Mouse (Mus musculus) urinary bladder, postnatal 4 days (tissue): ENCODE results near the gene Phactr2.
"Not testable (repeated sequence)": the region's sequence is repeated elsewhere in the genome, so short reads cannot be mapped to it uniquely, and the experiment has no call there.

Experiments used
- DNase-seq, 2 experiments: peaks; one replicate each; pipeline ENCODE4 v3.0.0; 2021 to 2022; ENCODE audit warnings: low spot score in 2 of 2

Phactr2 gene

DNA sequence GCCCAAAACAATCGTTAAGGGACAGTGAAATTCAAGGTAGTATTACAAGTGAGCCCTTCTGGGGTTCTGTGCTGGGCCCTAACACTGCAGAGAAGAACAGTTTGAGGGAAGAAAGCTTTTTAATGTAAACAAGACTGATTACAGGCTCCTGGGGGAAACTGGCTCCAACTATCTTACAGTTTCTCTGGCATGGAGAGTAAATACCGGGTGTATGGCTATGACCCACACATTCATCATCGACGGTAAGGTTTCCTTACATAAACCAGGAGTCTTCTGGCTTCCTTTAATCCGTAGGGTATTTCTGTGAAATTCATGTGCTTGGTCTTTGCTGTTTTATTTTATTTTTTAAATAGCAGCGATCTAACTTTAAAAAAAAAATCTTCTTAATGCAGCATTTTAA lies 261.4 kb downstream of the Phactr2 start:
- no peak for DNase-seq

DNA sequence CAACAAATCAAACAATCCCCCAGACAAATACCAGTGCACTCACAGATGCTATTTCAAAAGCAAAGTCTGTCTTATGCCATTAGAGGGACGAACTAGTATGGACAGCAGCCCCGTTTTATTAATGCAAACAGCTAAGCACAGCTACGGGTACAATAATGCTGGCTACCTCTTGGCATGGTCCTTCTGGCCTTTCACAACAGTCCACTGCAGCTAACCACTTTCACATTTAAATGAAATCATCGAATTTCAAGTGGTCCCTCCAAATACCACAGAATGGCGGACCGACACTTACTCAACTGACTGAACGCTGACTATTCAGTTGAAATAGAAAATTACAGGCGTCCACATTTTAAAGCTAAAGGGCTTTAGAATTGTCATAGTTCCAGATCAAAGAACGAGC lies 261.9 kb downstream of the Phactr2 start:
- DNase-seq: no peak

DNA sequence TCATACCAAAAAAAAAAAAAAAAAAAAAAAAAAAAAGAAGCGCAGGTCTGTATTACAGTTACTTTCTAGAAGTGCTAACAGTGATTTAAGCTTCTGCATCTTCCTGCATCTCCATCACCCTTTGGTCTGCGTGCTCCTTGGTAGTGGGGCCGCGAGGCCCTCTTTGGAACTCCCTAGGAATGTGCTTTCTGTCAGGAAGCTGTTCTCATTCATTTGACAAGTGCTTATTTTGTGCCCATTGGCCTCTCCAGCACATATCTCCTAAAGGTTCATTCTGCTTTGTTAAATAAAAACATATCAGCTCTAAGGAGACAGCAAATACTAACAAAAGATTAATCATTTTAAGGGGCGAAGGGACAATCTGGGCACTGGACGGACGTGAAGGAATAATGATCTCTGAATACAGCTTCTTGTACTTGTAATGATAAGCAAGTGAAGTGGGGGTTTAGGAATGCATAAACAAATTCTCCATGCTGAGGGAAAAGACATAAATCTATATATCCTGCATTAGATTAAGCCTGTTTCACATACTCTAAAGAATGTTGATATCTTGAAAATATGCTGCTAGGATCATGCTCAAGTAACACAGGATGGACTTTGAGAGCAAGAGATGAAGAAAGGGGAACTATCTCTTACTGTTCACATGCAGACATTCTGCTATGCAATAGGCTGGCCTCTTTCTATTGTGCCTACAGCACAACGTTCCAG lies 264.1 kb downstream of the Phactr2 start:
- no peak for DNase-seq

DNA sequence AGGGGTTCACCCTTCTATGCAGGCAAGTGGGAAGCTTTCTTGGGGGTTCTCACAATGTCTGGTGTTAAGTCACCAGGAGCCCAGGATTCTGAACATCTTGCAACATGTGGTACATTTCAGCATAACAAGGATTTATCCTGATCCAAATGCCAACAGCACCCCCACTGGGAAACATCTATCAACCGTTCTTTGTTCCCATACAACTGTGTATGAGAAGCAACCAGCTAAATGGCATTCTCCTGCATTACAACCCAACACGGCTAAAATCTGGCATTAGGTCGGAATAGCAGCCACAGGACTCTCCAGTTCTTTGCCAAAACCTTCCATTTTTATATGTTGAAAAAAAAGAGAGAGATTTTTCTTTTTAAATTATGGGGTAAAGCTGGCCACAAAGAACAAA lies 264.7 kb downstream of the Phactr2 start:
- no peak for DNase-seq

DNA sequence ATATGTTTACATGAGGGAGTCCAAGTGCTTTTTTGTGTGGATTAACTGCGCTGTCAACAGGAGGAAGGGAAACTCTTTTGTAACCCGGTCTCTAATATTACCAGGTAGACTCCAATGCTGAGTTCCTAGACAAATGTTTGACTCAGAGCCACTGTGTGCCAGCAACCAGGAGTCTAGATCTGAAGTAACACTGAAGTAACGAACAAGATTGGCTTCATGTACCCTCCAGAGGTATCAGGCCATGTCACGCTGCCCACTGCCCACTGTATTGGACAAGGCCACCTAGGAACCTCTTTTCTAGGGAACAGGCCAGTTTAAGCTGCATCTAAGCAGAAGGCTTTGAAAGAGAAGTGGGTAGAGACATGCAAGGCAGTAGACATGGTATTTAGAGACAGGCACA lies 265.2 kb downstream of the Phactr2 start:
- DNase-seq: no peak

DNA sequence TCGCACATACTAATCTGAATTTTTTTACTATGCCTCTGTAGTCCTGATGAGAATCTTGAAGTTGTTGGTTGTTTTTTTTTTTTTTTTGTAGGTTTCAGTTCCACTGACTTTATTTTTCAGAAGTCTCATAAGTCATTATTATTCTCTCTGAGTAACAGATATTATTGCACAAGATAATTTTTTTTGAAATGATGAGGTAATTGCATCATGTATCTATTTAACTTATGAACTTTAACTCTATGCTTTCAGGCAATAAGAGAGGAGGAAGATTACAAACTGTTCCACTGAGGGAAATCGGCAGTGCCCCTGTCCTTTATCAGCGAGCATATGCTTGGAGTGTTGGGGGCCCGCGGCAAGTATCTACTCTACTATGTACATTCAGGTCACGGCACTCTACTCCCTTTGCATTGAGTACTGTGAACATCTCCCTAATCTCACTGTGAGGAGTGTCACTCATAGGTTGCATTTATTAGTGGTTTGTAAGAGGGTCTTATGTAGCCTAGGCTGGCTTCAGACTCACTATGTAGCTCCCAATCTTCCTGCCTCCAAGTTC lies 272.4 kb downstream of the Phactr2 start:
- DNase-seq: no peak

DNA sequence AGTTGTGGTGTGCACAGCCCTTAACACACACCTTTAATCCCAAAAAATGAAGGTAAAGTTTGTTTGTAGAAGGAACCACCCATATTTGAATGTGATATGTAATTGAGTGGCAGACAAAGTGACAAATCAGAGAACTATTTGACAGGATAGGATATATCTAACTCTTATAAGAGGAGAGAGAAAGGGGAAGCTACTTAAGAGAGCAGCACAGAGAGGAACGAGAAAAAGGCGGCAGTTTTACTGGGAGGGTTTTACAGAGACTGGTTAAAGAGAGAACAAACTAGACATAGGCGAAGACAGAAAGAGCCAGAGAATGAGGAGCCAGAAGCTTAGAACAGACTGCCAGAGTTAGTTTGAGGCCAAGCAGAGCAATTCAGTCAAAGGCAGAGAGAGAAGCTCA lies 273.4 kb downstream of the Phactr2 start:
- no peak for DNase-seq

DNA sequence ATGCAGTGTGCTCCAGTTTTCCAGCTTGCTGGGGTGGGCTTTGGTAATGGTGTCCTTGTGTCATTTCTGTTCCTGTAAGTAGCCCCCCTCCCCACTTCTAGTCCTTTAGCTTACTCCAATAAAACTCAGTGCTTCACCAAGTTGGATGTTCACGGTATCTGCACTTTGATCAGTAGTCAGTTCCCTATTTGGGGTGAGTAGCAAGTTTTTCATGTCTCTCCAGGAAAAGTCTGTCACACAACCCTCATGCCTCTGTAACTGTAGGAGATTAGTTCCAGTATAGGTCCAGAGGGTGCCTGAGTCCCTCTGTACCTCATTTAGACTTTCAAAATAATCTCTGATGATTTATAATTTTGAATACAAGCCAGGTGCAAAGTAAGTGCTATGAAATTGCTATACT lies 275.0 kb downstream of the Phactr2 start:
- no peak for DNase-seq

DNA sequence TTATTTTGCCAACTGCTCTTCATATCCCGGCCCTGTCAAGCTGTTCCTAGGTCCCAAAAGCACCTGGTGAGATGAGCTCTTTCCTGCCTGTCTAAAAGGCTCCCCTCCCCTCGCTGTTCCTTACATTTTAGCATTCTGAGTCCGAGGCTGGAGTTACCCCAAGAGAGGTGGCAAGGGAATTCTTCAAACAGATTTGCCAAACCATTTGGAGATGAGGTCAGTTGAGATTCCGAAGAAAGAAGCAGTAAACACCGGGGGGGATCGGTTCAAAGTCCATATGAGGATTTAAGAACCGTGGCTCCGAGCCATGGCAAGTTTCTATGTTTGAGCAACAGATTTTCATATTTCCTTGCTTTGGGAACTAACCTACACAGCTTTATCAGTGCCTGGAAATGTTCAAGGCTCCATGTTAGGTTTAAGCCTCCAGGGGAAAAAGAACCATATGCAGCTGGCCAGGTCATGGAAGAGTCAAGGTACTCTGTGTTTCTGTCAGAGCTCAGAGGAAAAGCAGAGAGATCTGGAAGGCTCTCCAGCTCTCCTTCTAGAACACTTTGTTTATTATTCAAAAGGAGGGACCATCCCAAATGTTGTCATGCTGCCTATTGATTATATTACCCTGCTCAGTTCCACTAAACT lies 277.2 kb downstream of the Phactr2 start:
- peak in 1 of 2 experiments; percentile 34 for DNase-seq

DNA sequence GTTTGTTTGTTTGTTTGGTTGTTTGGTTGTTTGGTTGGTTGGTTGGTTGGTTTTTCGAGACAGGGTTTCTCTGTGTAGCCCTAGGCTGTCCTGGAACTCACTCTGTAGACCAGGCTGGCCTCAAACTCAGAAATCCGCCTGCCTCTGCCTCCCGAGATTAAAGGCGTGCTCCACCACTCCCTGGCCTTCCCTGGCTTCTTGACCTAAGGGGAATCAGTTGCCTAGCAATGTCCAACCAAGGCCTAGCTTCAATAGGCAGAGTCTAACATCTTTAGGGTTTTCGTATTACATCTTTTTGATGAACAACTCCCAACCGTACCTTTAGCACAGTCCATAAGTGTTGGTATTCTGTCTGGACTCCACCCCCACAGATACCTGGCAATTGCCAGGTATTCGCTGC lies 280.7 kb downstream of the Phactr2 start:
- DNase-seq: not testable (repeated sequence)

DNA sequence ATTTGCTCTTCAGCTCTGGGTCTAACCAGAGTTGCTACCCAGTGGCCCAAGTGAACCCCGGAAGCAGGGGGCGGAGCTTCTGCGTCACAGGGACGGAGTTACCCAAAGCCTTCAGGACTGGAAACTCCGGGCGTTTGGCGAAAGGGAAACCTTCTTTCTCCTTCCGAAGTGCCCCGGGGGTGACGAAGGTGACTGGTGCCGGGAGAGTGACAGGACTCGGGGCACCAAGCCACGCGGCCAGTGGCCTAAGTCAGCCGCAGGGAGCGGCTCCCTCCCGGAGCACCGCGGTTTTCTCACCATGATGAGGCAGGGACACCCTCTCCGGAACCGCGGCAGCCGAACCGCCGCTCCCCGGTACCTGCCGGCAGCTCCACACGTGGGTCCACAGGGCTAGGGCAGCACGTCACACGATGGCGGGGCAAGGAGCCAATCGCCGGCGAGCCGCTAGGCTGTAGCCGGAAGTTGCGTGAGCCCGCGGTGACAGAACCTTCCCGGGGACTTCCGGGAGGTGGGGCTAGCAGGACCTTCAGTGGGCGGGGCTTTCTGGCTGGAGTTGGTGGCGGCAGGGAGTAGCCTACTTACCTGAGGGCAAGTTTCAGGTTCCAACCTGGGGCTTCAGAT lies 281.4 kb downstream of the Phactr2 start, which contains the start of gene Ltv1:
Ltv1 (minus strand) TSS at position 438 of the 621 bp plus-strand sequence.
- peak; percentile 92 to 97 for DNase-seq

DNA sequence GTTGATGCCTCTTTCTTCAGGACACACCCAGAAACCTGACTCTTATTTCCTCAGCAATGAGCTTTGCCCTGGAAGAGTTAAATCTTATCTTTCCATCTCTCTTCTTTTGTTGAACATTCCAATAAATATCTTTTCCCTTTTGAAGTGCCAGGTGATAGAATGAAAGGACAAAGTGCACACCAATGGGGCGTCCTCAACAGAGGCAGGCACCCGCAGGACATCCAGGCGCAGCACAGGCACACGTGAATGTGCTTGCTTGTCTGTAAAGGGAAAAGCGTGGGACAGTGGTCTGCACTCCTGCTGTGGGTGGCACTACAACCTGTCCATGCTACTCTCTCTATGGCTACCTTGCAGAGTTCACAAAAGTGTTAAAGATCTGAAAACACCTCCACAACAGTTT lies 284.3 kb downstream of the Phactr2 start:
- no peak for DNase-seq

DNA sequence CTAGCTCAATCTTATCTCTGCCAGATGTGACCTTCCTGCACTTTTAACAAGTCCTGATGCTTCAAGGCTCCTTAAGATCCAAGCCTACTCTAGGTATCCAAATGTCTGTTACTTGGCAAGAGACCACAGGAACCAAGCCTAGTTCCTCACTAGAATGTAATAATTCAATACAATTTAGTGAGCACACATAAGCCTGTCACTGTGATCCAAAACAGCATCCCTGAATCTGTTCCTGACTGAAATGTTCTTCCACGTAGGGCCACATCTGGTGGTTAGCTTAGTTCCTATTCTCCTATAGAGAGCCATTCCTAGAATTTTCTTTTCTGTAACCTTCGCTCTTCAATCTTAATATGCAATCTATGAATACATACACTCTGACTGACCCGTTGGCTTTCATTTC lies 287.5 kb downstream of the Phactr2 start:
- DNase-seq: no peak

DNA sequence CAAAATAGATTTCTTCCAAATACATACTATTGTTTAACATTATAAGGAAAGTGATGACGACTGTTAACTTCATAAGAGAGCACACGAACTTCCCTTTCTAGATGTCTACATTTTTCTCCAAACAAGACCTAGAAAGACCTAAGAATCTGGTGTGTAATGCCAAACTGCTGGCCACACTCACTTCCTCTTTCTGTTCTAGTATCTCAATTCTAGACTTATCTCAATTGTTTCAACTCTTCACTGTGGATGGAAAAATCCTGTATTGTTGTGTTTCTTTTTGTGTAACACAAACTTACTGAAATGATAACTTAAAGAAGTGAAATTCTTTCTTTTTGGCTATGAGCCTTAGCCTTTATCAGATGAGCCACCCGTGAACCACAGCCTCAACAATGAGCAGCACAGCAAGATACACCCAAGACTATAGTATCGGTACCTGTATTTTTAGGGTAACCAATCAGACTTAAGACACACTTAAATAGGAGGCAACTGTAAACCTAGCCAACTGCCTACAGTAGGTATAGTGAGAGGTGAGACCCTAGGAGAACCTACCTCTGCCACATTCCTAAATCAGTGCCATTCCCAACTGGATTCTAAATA lies 289.9 kb downstream of the Phactr2 start:
- no peak for DNase-seq

DNA sequence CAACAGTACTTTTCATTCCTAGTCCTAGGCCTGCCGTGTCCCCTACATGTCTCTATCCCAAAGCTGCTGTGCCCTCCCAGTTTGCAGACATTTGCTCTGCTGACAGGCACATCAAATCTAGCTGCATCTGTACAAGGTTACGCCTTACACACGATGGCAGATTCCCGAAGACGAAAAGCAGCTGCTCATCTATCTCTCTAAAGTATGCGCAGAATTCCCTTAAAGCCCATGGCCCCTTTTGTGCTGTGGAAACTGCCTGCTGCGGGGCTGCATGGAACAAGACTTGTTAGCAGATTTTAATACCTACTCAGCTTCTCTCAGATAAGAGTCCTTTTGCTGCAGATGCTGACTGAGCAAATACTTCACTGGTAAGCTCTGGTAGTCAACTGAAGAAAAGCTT lies 294.0 kb downstream of the Phactr2 start:
- no peak for DNase-seq

DNA sequence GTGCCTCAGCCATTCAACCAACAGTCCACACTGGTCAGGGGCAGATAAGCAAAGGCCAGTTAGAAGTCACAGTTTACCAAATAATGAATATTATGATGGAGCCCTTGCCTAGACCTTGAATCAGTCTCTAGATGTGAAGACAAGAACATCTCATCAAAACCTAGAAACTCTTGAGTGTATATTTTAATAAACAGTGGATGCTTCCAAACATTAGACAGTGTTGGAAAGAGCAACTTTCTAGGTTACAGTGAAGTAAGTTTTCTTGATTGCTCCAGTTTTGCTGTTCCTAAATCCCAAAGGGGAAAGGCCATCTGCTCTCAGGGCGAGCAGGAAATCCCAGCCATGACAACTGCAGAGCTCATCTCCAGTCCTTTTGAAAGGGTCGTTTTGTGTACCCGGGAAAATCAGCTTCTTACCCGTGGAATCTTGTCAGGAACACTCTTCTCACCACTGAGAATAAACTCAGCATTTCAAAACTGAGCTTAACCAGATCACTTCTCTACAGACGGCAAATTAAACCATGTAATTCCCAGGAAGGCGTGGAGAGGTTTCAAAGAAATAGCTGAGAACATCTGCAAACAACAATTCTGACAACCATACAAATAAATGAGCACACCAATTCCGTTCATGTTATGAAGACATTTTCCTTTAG lies 296.1 kb downstream of the Phactr2 start, which contains the start of gene Zc2hc1b:
Zc2hc1b (minus strand) TSS at position 51 of the 652 bp plus-strand sequence.
- no peak for DNase-seq

DNA sequence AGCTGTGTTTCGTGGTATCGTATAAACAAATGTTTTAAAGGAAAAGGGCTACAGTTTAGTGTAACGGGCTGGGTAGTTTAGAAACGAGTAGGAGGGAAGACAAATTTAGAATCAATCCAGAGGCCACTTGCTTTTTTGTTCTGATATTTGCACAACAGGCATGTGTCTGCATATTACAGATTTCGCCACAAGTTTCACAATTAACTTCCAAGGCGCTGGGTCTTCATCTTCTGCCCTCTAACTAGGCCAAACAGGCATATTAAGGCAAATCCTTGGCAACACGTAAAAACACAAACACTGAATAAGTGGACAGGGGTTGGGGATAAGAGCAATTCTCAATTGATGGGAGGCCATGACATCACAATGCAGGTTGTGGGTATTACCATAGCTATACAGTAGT lies 298.3 kb downstream of the Phactr2 start:
- DNase-seq: no peak

DNA sequence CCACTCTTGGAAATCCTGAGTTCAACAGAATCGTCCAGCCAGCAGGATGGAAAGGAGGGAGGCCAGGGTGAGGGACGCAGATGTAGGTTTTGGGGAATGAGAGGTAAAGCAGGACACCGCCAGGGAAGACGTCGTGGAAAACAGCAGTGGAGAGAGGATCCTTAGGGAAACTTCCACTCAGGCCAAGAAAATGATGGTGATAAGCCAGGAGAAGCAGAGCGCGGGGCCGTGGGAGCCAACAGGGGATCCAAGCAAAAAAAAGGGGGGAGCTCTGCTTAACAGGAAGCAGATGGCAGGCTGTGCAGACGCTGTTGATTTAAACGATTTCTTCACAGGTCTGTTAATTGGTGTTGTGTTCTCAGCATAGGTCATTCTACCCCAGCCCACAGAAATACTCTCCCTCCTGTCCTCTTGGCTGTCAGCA lies 301.4 kb downstream of the Phactr2 start:
- DNase-seq: peak in 1 of 2 experiments; percentile 33

DNA sequence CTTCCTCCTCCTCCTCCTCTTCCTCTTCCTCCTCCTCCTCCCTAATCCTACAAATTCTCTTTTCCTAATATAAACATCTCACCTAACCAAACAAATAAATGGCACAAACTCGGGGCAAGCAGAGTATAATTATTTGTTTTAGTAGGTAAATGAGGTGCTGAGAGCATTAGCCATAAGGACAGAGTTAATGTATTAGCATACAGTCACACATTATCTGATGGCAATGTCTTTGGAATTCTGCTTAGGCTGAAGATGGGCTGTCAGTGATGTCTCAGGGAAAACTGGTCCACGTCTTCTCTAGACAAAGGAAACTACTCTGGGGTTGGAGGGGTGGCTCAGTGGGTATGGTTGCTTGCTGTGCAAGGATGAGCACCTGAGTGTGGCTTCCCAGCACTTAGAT lies 302.8 kb downstream of the Phactr2 start:
- no peak for DNase-seq

DNA sequence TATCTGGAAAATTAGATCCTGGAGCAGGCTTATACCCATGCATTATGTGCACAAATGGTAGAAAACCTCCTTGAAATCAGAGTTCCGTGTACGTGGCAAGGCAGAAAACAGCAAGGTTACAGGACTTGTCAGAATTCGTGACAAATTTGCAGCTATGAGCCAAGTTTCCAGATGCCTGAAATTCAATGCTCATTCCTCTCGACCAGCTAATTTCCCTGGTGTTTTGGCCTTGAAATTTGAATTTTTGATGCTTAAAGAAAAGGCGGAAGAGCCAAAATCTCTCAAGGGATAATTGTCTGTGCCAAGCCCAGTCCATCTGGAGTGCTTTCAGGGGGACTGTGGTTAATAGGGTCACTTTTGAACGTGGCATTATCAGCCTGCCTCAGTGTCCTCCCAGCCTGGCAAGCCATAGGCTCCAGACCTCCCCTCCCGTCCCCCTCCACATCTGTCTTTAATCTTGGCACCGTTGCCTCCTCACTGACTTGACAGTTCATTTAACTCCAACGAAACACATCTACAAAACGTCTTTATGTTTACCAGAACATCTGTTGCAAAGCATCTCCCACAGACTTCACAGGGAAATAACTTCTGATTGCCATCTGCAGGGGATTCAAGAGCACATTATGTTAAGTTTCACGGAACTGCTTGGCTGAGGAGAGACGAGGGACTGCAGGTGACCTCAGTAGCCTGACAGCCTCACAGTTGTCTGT lies 303.3 kb downstream of the Phactr2 start:
- no peak for DNase-seq

DNA sequence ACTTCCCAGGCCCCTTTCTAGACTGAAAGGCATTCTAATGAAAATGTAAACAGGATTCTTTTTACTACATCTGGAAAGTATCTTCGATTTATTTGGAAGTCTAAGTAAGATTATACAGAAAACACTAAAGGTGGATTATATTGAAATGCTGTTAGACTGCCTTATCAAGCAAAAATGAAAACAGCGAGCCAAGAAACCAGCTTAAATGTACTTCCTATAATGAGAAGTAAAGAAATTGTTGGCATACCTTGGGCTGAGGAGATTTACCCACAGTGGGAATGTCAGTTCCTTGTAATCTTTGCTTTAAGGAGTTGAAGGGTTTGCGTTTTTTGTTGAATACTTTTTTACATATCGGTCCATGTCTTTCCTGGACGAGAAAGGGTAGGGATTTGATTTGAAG lies 305.8 kb downstream of the Phactr2 start:
- no peak for DNase-seq
